Mouse (Mus musculus) cerebellum, adult 2 months (tissue): ENCODE measurements at regions not wholly inside any gene's neighbourhood (a gene's known extent, or its start where the extent isn't known, plus 50 kb on each side); places are given as distances from the start of the nearest gene placed in this dataset.

ENCODE experiments used
- CTCF ChIP-seq: fragments of 200-500 bp; IDR thresholded peaks from 2 replicates; pipeline ENCODE4 v1.5.1; 2011; ENCODE audit warnings: low read depth, mild to moderate bottlenecking, control low read depth, low read length, moderate library complexity, borderline replicate concordance; ENCODE audit not compliant: insufficient read depth
- POLR2A ChIP-seq: fragments of 200-500 bp; IDR thresholded peaks from 2 replicates; pipeline ENCODE4 v1.6.1; 2011; ENCODE audit warnings: low read length, control low read depth, borderline replicate concordance; ENCODE audit not compliant: insufficient read depth

- TF ChIP-seq POLR2A (no peak), CTCF (no peak)
Measured at GRCm38 (mm10) chr5:133320206-133320605, 777.1 kb upstream of the Auts2 start.
